Mouse (Mus musculus) T-helper 1 cell (primary cell): ENCODE data around the gene Mllt1.

Source experiments
- in situ Hi-C: fragments of 300-600 bp; cut with MboI, MseI; formaldehyde crosslinking; loops from one replicate; pipeline ENCODE4 v1.15.1; 2025; ENCODE audit warnings: high pct_unique_total_duplicates

The Mllt1 gene

GRCm38 (mm10) chr17:56884331-56884730 lies 50.9 kb downstream of the Mllt1 start:
- in situ Hi-C loops = no loop called here

DNA sequence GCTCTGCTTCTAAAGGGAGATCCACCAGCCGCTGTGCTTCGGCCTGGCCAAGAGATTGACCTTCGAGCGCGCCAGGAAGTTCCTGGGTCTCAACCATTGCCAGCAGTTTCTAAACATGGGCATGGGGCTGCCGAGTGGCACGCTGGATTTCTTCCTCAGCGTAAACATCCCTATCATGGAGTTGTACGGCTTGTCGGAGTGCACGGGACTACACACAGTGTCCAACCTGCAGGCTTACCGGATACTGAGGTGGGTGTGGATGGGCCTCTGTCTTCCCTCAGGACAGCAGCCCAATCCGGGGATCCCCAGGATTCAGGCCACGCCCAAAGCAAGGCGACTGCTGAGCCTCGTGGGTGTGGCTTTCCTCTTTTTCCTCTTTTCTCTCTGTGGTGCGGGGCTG lies 51.6 kb downstream of the Mllt1 start:
- in situ Hi-C loops = no loop called here

GRCm38 (mm10) chr17:56877426-56877825 lies 57.8 kb downstream of the Mllt1 start:
- in situ Hi-C loops = no loop called here

GRCm38 (mm10) chr17:56876981-56877380 lies 58.2 kb downstream of the Mllt1 start:
- in situ Hi-C loops = no loop called here

- in situ Hi-C loops = no loop called here
These were observed 58.8 kb downstream of the Mllt1 start for GRCm38 (mm10) chr17:56876465-56876864.

- in situ Hi-C loops = no loop called here
These were observed 60.1 kb downstream of the Mllt1 start, which contains the start of gene 1700061G19Rik for GRCm38 (mm10) chr17:56874936-56875651. 1700061G19Rik (plus strand) TSS chr17:56875477.

DNA sequence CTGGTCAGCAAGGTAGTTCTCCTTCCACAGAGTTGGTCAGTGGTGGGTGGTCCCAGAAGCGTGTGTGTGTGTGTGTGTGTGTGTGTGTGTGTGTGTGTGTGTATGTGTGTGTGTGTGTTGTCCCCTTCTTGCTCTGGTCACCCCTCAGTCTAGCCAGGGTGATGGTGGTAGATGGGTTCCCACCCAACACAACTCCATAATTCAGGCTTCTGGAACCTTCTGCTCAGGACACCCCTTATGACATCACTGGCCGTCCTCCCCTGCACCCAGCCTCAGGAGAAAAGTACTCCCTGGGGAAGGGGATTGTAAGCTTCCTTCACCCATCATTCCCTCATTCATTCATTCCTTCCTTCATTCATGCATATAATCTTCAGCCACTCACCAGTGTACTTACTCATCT lies 61.0 kb downstream of the Mllt1 start, which contains the start of gene Acsbg2:
Gene Acsbg2 (minus strand): TSS at position 211 of the 400 bp plus-strand sequence.
- in situ Hi-C loops = no loop called here

DNA sequence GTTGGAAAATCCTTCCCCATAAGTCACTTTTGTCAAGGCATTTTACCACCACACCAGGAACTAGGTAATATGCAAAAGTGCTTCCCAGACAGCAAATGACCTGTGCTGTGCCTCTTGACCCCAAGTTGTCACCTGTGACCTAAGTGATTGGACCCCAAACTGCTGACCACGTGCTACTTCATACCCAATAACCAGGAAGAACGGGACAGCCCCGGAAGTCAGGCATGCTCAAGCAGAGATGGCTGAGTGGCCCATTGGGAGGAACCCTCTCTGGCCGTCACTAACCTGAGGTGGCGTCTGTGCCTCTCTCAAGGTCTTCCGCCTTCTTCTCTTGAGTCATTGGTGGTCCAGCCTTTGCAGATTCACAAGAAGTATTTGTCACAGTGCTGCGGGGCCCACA lies 62.7 kb downstream of the Mllt1 start:
- in situ Hi-C loops = no loop called here

- in situ Hi-C loops = no loop called here
These were observed 63.4 kb downstream of the Mllt1 start for GRCm38 (mm10) chr17:56871767-56872166.

GRCm38 (mm10) chr17:56870287-56870953 lies 64.8 kb downstream of the Mllt1 start:
- in situ Hi-C loops = no loop called here

DNA sequence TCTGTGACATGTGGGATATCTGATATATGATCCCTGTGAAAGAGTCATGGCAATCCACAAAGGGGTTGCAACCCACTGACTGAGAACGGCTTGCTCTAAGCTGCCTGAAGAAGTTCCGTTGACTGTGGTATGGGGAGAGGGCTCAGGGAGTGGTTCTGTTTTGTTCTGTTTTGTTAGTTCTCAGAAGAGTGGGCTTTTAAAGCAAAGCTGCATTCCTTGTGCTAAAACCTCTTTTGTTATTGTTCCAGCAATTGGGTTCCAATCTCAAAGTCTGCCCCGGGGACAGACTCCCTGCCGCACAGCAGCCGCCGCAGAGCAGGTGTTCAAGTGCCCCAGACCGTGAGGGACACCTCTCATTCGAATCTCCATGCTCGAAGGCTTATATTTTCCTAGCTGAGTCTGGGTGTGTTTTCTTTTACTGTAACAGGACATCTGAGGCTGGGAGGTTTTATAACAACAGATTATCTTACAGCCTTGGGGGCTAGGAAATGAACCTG lies 65.7 kb downstream of the Mllt1 start:
- in situ Hi-C loops = no loop called here

GRCm38 (mm10) chr17:56866071-56866470 lies 69.1 kb downstream of the Mllt1 start:
- in situ Hi-C loops = no loop called here

DNA sequence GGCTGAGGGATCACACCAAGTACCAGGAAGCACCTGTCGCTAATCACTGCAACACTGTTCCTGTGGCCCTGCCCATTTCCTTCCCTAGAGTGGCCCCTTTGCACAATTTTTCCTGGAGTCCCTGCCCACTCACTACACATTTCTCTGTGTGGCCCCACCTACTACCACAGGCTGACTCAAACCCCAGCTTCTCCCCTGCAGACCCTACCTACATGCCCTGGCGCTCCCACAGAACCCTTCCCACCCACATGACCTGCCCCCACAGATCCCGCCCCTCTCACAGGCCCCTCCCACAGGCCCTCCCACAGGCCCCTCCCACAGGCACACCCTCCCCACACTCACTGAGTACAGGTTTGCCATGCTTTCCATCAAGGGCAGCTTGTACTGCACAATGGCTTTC lies 74.0 kb downstream of the Mllt1 start:
- in situ Hi-C loops = no loop called here

DNA sequence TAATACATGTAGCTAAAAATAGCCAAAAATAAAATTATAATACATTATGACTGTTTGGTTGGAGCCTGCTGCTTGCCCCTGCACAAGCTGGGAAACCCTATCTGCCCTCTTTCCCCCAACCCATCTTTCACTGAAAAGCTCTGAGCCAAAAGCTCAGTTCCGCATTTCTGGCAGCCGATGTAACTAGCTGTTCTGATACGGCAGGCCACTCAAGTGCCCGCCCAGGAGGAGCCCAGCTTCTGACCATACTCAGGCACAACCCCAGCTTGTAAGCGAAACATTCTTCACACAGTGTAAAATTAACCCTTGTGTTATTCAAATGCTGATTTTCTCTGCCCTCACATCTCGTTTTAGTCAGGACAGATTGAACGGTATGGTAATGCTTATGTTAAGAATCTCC lies 76.3 kb downstream of the Mllt1 start:
- in situ Hi-C loops = no loop called here

- in situ Hi-C loops = no loop called here
These were observed 77.0 kb downstream of the Mllt1 start for GRCm38 (mm10) chr17:56858216-56858615.

DNA sequence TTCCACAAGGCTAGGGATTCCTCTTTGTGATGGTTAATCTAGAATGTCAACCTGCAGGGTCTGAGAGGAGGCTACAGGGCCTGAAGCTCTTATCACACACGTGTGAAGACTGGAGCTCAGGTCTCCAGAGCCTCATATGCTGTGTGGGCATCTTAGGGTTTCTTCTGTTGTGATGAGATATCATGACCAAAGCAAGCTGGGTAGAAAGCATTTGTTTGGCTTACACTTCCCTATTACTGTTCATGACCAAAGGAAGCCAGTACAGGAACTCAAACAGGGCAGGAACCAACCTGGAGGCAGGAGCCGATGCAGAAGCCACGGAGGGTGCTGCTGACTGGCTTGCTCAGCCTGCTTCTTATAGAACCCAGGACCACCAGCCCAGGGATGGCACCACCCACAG lies 79.8 kb downstream of the Mllt1 start:
- in situ Hi-C loops = no loop called here

DNA sequence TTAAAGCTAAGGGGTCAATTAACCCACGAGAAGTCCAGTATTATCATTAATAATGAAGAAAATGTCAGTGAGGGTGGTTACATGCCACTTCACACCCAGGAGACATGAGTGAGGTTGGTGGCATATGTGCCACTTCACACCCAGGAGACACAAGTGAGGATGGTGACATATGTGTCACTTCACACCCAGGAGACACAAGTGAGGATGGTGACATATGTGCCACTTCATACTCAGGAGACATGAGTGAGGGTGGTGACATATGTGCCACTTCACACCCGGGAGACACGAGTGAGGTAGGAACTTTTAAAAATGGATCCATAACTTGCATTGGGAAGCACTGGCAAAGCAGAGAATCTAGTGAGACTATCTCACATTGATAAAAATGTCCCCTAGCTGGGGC lies 84.0 kb downstream of the Mllt1 start:
- in situ Hi-C loops = no loop called here

DNA sequence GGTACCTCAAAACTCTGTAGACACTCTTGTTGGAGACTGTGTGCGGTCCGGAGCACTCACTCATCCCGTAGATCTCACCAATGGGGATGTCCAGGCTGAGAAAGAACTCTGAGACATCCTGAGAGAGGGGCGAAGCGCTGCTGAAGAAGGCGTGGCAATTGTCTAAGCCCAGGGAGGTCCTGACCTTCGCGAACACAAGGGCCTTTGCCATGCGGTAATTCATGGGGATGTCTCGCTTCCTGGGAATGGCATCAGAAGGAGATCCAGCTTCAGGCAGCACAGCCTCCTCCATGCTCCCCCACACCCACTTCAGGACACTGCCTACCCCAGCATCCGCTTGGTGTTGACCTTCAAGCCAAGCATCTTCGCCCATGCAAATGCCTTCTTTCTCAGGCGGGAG lies 85.5 kb downstream of the Mllt1 start:
- in situ Hi-C loops = loop anchor here (5.0 kb wide), 1 partner anchor 63 kb away; no protein-coding TSS in a partner anchor

- in situ Hi-C loops = loop anchor here (5.0 kb wide), 1 partner anchor 64 kb away; no protein-coding TSS in a partner anchor
These were observed 86.4 kb downstream of the Mllt1 start for GRCm38 (mm10) chr17:56848785-56849184.

DNA sequence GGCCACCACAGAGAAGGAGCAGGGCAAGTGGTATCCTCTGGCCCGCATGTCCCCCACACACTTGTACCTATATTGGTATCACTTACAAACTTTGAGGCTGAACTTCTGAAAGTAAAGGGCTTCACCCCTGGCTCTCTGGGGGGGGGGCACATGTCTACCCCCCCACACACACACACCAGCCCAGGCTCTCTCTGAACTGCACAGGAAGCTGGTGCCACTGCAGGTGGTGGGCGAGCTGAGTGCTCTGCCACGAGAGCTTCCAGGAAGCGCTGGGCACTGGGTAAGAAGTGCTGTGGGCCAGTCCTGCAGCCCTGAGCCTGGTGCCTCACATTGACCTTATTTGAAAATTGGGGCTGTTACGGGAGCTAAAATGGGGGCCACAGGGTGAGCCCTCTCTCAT lies 91.5 kb downstream of the Mllt1 start:
- in situ Hi-C loops = no loop called here
